In genomic region chr14:105034712-105035377, GRCm38 (mm10) we compare ENCODE assay signal across 8 mouse cellular contexts.
DNase-seq lines count a peak whose midpoint lies in the region; ATAC-seq and TF ChIP-seq lines count a peak whose summit lies in the region.

No protein-coding gene starts in this region.

- no peaks in the 10 kb centered on the region for H3K4me1 ChIP-seq in limb, embryonic 11.5 days (ENCODE audit: control insufficient read depth, insufficient read depth, low read length)
- no peaks in the 10 kb centered on the region for H3K4me1 ChIP-seq in limb, embryonic 10.5 days
- no peaks in the 10 kb centered on the region for H3K4me1 ChIP-seq in embryonic facial prominence, embryonic 14.5 days (ENCODE audit: control insufficient read depth, insufficient read depth, low read length)

- no peak overlapping the region for H3K27ac ChIP-seq in limb, embryonic 11.5 days (replicated peaks; ENCODE audit: low read depth, low read length)
- H3K27ac ChIP-seq in limb, embryonic 10.5 days, result no peak overlapping the region
- H3K27ac ChIP-seq in embryonic facial prominence, embryonic 14.5 days (replicated peaks; ENCODE audit: low read depth, low read length), result no peak overlapping the region

- no peak overlapping the region for H3ac ChIP-seq in myocyte (ENCODE audit: control insufficient read depth, insufficient read length)

- H3K9me3 ChIP-seq in limb, embryonic 11.5 days (ENCODE audit: control insufficient read depth, low read length), result no peaks in the 10 kb centered on the region
- no peaks in the 10 kb centered on the region for H3K9me3 ChIP-seq in limb, embryonic 10.5 days (replicated peaks)
- no peaks in the 10 kb centered on the region for H3K9me3 ChIP-seq in embryonic facial prominence, embryonic 14.5 days (ENCODE audit: control insufficient read depth, low read length)

- no peaks in the 10 kb centered on the region for H3K27me3 ChIP-seq in limb, embryonic 11.5 days (ENCODE audit: control insufficient read depth, insufficient read depth, low read length)
- no peaks in the 10 kb centered on the region for H3K27me3 ChIP-seq in limb, embryonic 10.5 days (ENCODE audit: low read depth, poor library complexity, severe bottlenecking)
- H3K27me3 ChIP-seq in embryonic facial prominence, embryonic 14.5 days (replicated peaks; ENCODE audit: control insufficient read depth, insufficient read depth, low read length), result no peaks in the 10 kb centered on the region
- no peaks in the 10 kb centered on the region for H3K27me3 ChIP-seq in myocyte (ENCODE audit: control insufficient read depth, insufficient read depth, insufficient read length)

- H3K9ac ChIP-seq in limb, embryonic 11.5 days (ENCODE audit: low read length), result no peak overlapping the region
- no peak overlapping the region for H3K9ac ChIP-seq in embryonic facial prominence, embryonic 14.5 days (ENCODE audit: low read depth, low read length)

- no peaks in the 10 kb centered on the region for H3K36me3 ChIP-seq in limb, embryonic 11.5 days (ENCODE audit: control insufficient read depth, insufficient read depth, low read length)
- H3K36me3 ChIP-seq in limb, embryonic 10.5 days, result no peaks in the 10 kb centered on the region
- no peaks in the 10 kb centered on the region for H3K36me3 ChIP-seq in embryonic facial prominence, embryonic 14.5 days (ENCODE audit: control insufficient read depth, insufficient read depth, low read length)
- H3K36me3 ChIP-seq in myocyte (ENCODE audit: control insufficient read depth, insufficient read depth), result no peaks in the 10 kb centered on the region

- no peak for TF ChIP-seq POLR2A in myocyte (IDR thresholded peaks at IDR 0.05; ENCODE audit: insufficient read length, low read depth)

- WGBS in limb, embryonic 11.5 days, result 40% methylated on average over 14 of the region's 14 CpGs
- 49% methylated on average over 14 of the region's 14 CpGs for WGBS in limb, embryonic 10.5 days
- WGBS in embryonic facial prominence, embryonic 14.5 days, result 37% methylated on average over 14 of the region's 14 CpGs

- ATAC-seq in limb, embryonic 11.5 days (ENCODE audit: insufficient number of reproducible peaks, low FRiP score, low TSS enrichment, low read depth), result 0 out of 2 replicates have a peak, but pooled peaks have one; percentile 26
- peak; percentile 74; the same call in 1 of the 2 replicates for ATAC-seq in embryonic facial prominence, embryonic 14.5 days (ENCODE audit: low read depth)

- no peak overlapping the region for H3K4me2 ChIP-seq in limb, embryonic 11.5 days (ENCODE audit: low read depth, severe bottlenecking)
- peak overlapping the region; percentile 49 for H3K4me2 ChIP-seq in embryonic facial prominence, embryonic 14.5 days (ENCODE audit: low read depth, low read length)
- peak overlapping the region; percentile 53 for H3K4me2 ChIP-seq in myocyte (ENCODE audit: low read depth)

- H3K79me2 ChIP-seq in myocyte (ENCODE audit: control insufficient read depth, insufficient read depth), result no peaks in the 10 kb centered on the region

- peak; percentile 15 to 22 for DNase-seq in cerebellum, postnatal 10 days
- DNase-seq in cerebellum, adult 11-12 months, result no peak
- no peak for DNase-seq in limb, embryonic 11.5 days (ENCODE audit: low spot score)
- DNase-seq in limb, embryonic 10.5 days (ENCODE audit: low spot score), result no peak
- DNase-seq in embryonic facial prominence, embryonic 14.5 days (ENCODE audit: low spot score), result peak; percentile 55
- DNase-seq in gastrocnemius, adult 18-20 months (ENCODE audit: low spot score), result no peak
- no peak for DNase-seq in spleen, postnatal 10 days (ENCODE audit: low spot score in 2 of 2)

- H3K4me3 ChIP-seq in limb, embryonic 11.5 days (ENCODE audit: low read depth, low read length), result no peak overlapping the region
- H3K4me3 ChIP-seq in limb, embryonic 10.5 days, result no peak overlapping the region
- H3K4me3 ChIP-seq in embryonic facial prominence, embryonic 14.5 days (ENCODE audit: low read depth, low read length), result 0 out of 2 replicates have a peak overlapping the region, but pooled peaks have one; percentile 0
- no peak overlapping the region for H3K4me3 ChIP-seq in myocyte

TF ChIP-seq in myocyte, 11 proteins besides CTCF, POLR2A, EP300 and RAD21:
- TF ChIP-seq TCF12 (IDR thresholded peaks at IDR 0.05; ENCODE audit: insufficient read depth, poor library complexity, severe bottlenecking) (no peak), SRF (IDR thresholded peaks at IDR 0.05; ENCODE audit: control insufficient read depth, insufficient read length, low read depth) (no peak), MAX (IDR thresholded peaks at IDR 0.05; ENCODE audit: low read depth) (no peak), MYOG (IDR thresholded peaks at IDR 0.05; ENCODE audit: control insufficient read depth in 1 of 3, insufficient read depth in 1 of 3, insufficient read length in 2 of 3, low read depth in 2 of 3) (no peak), TCF3 (IDR thresholded peaks at IDR 0.05; ENCODE audit: insufficient read length, low read depth) (no peak), MYOD1 (IDR thresholded peaks at IDR 0.05; ENCODE audit: control insufficient read depth in 1 of 3, insufficient read length in 2 of 3, low read depth in 2 of 3) (no peak), E2F4 (IDR thresholded peaks at IDR 0.05; ENCODE audit: insufficient read depth) (no peak), USF1 (IDR thresholded peaks at IDR 0.05; ENCODE audit: low read depth) (no peak), REST (IDR thresholded peaks at IDR 0.05; ENCODE audit: insufficient read depth, insufficient read length) (no peak), POLR2AphosphoS2 (IDR thresholded peaks at IDR 0.05; ENCODE audit: insufficient read length, low read depth) (no peak), CEBPB (IDR thresholded peaks at IDR 0.05; ENCODE audit: insufficient read depth, poor library complexity, severe bottlenecking) (no peak)

Comparison
In these comparisons a context has a peak if more than half of its experiments do, and no peak if none do; other contexts are left out.
1. DNase-seq: peak in cerebellum, postnatal 10 days (2 of 2) and embryonic facial prominence, embryonic 14.5 days (single experiment); none in cerebellum, adult 11-12 months (single experiment), limb, embryonic 11.5 days (single experiment), limb, embryonic 10.5 days (single experiment), gastrocnemius, adult 18-20 months (single experiment) and spleen, postnatal 10 days (0 of 2).